Mouse (Mus musculus) neural tube, postnatal 0 days (tissue): Measurements from ENCODE around the gene Serpinf2. TPM values are rescaled to one million over a fixed set of nuclear protein-coding genes. Genes with fewer than 3 reads are reported as not detected.
A peak's percentile ranks its signal among the peaks of the same experiment; 100 is the strongest.

Experiments
- microRNA counts: library from miRNA; unstranded; fragments of <30 nt; microRNA quantifications from one replicate; lab custom pipeline; 2015
- microRNA-seq: library from miRNA; unstranded; fragments of <30 nt; microRNA quantifications from one replicate; pipeline ENCODE4, GENCODE M21; 2016
- polyA plus RNA-seq: library from polyadenylated mRNA; unstranded; fragments of >200 nt; fragmentation: Nextera tagmentation; extraction: Ambion mirVana; gene quantifications from 2 replicates; pipeline ENCODE4 v1.2.1, GENCODE M21; 2015

The Serpinf2 gene
- polyA plus RNA-seq = 0.10 TPM in 1 of 2 replicates, not detected in the other

GRCm38 (mm10) chr11:75439363-75439762 lies at the start of gene Serpinf2:
Gene Serpinf2, minus strand, starts transcription at chr11:75439591.

GRCm38 (mm10) chr11:75486601-75487285 lies 47.4 kb upstream of the Serpinf2 start, which contains the start of gene Prpf8:
Gene Prpf8, plus strand, starts transcription at chr11:75486816.

GRCm38 (mm10) chr11:75460844-75461742 lies 21.7 kb upstream of the Serpinf2 start, which contains the start of gene Tlcd2:
Gene Tlcd2, plus strand, starts transcription at chr11:75461715.

GRCm38 (mm10) chr11:75453991-75454930 lies 14.9 kb upstream of the Serpinf2 start, which contains the start of gene Wdr81:
Gene Wdr81, minus strand, starts transcription at chr11:75454717.

GRCm38 (mm10) chr11:75422013-75422792 lies 17.2 kb downstream of the Serpinf2 start, which contains the start of gene Serpinf1:
Gene Serpinf1, minus strand, starts transcription at chr11:75422701.

MicroRNA genes within 50 kb of the gene (microRNA counts, 519-probe panel; counts per million panel counts)
- 6,047 counts per million, percentile 86 among the panel's probes with 10 or more counts for microRNA mmu-miR-22 (lab: Ali Mortazavi, UCI)

Small RNA genes within 50 kb of the gene (microRNA-seq; reads per million reads assigned to microRNA genes)
- gene Mir22 = 8,412 reads per million, percentile 95 among the genes with 10 or more reads in this experiment

Other genes starting within 250 kb of the Serpinf2 start
- gene Dph1, start 248.3 kb downstream of the Serpinf2 start, polyA plus RNA-seq = 13.0 and 13.7 TPM in 2 replicates
- 14.3 and 15.0 TPM in 2 replicates for gene Rtn4rl1, start 245.8 kb downstream of the Serpinf2 start, polyA plus RNA-seq
- 42.2 and 44.8 TPM in 2 replicates for gene Rpa1, start 91.3 kb downstream of the Serpinf2 start, polyA plus RNA-seq
- gene Smyd4, start 91.2 kb downstream of the Serpinf2 start, polyA plus RNA-seq = 14.1 and 15.4 TPM in 2 replicates
- gene Serpinf1, start 16.9 kb downstream of the Serpinf2 start, polyA plus RNA-seq = 59.9 and 81.4 TPM in 2 replicates
- 3.8 and 4.5 TPM in 2 replicates for gene Wdr81, start 15.1 kb upstream of the Serpinf2 start, polyA plus RNA-seq
- gene Tlcd2, start 22.1 kb upstream of the Serpinf2 start, polyA plus RNA-seq = 2.6 and 3.1 TPM in 2 replicates
- 26.6 and 30.1 TPM in 2 replicates for gene Prpf8, start 47.2 kb upstream of the Serpinf2 start, polyA plus RNA-seq
- 8.2 and 9.6 TPM in 2 replicates for gene Rilp, start 70.5 kb upstream of the Serpinf2 start, polyA plus RNA-seq
- 2.9 and 3.5 TPM in 2 replicates for gene Scarf1, start 73.9 kb upstream of the Serpinf2 start, polyA plus RNA-seq
- 13.4 and 16.8 TPM in 2 replicates for gene Slc43a2, start 92.1 kb upstream of the Serpinf2 start, polyA plus RNA-seq
- 131 and 134 TPM in 2 replicates for gene Pitpna, start 148.5 kb upstream of the Serpinf2 start, polyA plus RNA-seq
- 37.3 and 40.1 TPM in 2 replicates for gene Inpp5k, start 191.4 kb upstream of the Serpinf2 start, polyA plus RNA-seq
- 10.4 and 11.2 TPM in 2 replicates for gene Myo1c, start 210.9 kb upstream of the Serpinf2 start, polyA plus RNA-seq
- 83.5 and 88.5 TPM in 2 replicates for gene Crk, start 239.7 kb upstream of the Serpinf2 start, polyA plus RNA-seq